Mouse (Mus musculus) layer of hippocampus, postnatal 36 days (tissue): Measurements from ENCODE around the gene Rnase13. TPM values are rescaled to one million over a fixed set of nuclear protein-coding genes. Genes with fewer than 3 reads are reported as not detected.

ENCODE experiments used
- DNase-seq, 2 experiments: peaks; one replicate each; pipeline ENCODE4 v3.0.0; 2022
- total RNA-seq, 2 experiments: library from RNA; stranded (reverse); gene quantifications; 2 replicates each; pipeline ENCODE4 v1.2.3; 2021

The Rnase13 gene
- total RNA-seq, 2 experiments from 2014 or later: not detected

- no peak for DNase-seq
Measured at GRCm38 (mm10) chr14:51871741-51872140, 50.8 kb downstream of the Rnase13 start.

Other genes starting within 250 kb of the Rnase13 start
- not detected for gene Gm17079, start 227.3 kb downstream of the Rnase13 start, total RNA-seq
- not detected for gene Gm5800, start 205.6 kb downstream of the Rnase13 start, total RNA-seq
- not detected for gene Ang4, start 149.2 kb downstream of the Rnase13 start, total RNA-seq
- not detected for gene AY358078, start 122.7 kb downstream of the Rnase13 start, total RNA-seq
- not detected for gene Ear6, start 69.1 kb downstream of the Rnase13 start, total RNA-seq
- gene Mettl17, start 37.9 kb downstream of the Rnase13 start, total RNA-seq: 10 to 100 TPM; 40.8 to 50.5 TPM
- gene Slc39a2, start 29.9 kb downstream of the Rnase13 start, total RNA-seq: 10 to 100 TPM in 1 of 2 experiments, 1 to 10 TPM in 1; 8.1 to 11.0 TPM
- 100 to 1,000 TPM; 824 to 861 TPM for gene Ndrg2, start 8.6 kb downstream of the Rnase13 start, total RNA-seq
- not detected for gene Tppp2, start 4.3 kb downstream of the Rnase13 start, total RNA-seq
- gene Arhgef40, start 61.9 kb upstream of the Rnase13 start, total RNA-seq: 10 to 100 TPM; 31.4 to 39.9 TPM
- under 1 TPM in 1 of 2 experiments, not detected in 1; 0.65 TPM for gene Tmem253, start 92.9 kb upstream of the Rnase13 start, total RNA-seq
- gene Zfp219, start 98.0 kb upstream of the Rnase13 start, total RNA-seq: 10 to 100 TPM; 42.5 to 44.4 TPM
- gene Olfr221, start 119.7 kb upstream of the Rnase13 start, total RNA-seq: not detected
- 100 to 1,000 TPM; 279 to 281 TPM for gene Hnrnpc, start 181.3 kb upstream of the Rnase13 start, total RNA-seq
- 1 to 10 TPM; 1.1 to 2.3 TPM for gene Rpgrip1, start 187.9 kb upstream of the Rnase13 start, total RNA-seq